Mouse (Mus musculus) embryonic facial prominence, embryonic 10.5 days (tissue): ENCODE data around the gene Mapre3. TPM values are rescaled to one million over a fixed set of nuclear protein-coding genes. Genes with fewer than 3 reads are reported as not detected.

Source experiments
- DNase-seq: peaks from one replicate; pipeline ENCODE4 v3.0.0-alpha.2; 2017; ENCODE audit warnings: low spot score
- H3K27ac ChIP-seq: fragments of 300-500 bp; sonication (generic); replicated peaks from 2 replicates; pipeline ENCODE4 v1.5.1; 2016; ENCODE audit warnings: mild to moderate bottlenecking
- H3K27me3 ChIP-seq: fragments of 300-500 bp; sonication (generic); replicated peaks from 2 replicates; pipeline ENCODE4 v1.6.1; 2016; ENCODE audit warnings: low read depth, mild to moderate bottlenecking; ENCODE audit not compliant: poor library complexity, severe bottlenecking
- H3K36me3 ChIP-seq: fragments of 300-500 bp; sonication (generic); replicated peaks from 2 replicates; pipeline ENCODE4 v1.6.1; 2016; ENCODE audit warnings: mild to moderate bottlenecking, moderate library complexity
- H3K4me1 ChIP-seq: fragments of 300-500 bp; sonication (generic); 2 replicates; pipeline ENCODE4 v1.6.1; 2016
- H3K4me3 ChIP-seq: fragments of 300-500 bp; sonication (generic); 2 replicates; pipeline ENCODE4 v1.5.1; 2016; ENCODE audit warnings: mild to moderate bottlenecking, moderate library complexity
- H3K9me3 ChIP-seq: fragments of 300-500 bp; sonication (generic); 2 replicates; pipeline ENCODE4 v1.6.1; 2016; ENCODE audit warnings: mild to moderate bottlenecking
- WGBS: fragments of 180-500 bp; shearing (Covaris S2); methylation state at CpG from one replicate; pipeline ENCODE4 v1.1.7; 2016; 5-methylcytosine and 5-hydroxymethylcytosine counted together
- polyA plus RNA-seq: library from polyadenylated mRNA; unstranded; fragments of >200 nt; fragmentation: Nextera tagmentation; extraction: Ambion mirVana; gene quantifications from 2 replicates; pipeline ENCODE4 v1.2.1, GENCODE M21; 2016

The Mapre3 gene
- polyA plus RNA-seq, 1 experiment from 2014 or later: 15.2 TPM

GRCm38 (mm10) chr5:30914849-30915248, 100.4 kb downstream of the Mapre3 start:
- 0 out of 2 replicates have a peak, but pooled peaks cover 3% of the 10 kb centered on the region for H3K27me3 ChIP-seq
- 54% methylated on average over 6 of the region's 6 CpGs for WGBS
- H3K27ac ChIP-seq: peak overlapping the region; percentile 89
- H3K4me1 ChIP-seq: peaks cover 86% of the 10 kb centered on the region
- no peak for DNase-seq
- peaks cover 33% of the 10 kb centered on the region for H3K36me3 ChIP-seq
- no peaks in the 10 kb centered on the region for H3K9me3 ChIP-seq
- H3K4me3 ChIP-seq: peak overlapping the region; percentile 61

- H3K9me3 ChIP-seq: no peaks in the 10 kb centered on the region
- no peak for DNase-seq
- 0 out of 2 replicates have a peak, but pooled peaks cover 3% of the 10 kb centered on the region for H3K27me3 ChIP-seq
- H3K27ac ChIP-seq: peak overlapping the region; percentile 89
- WGBS: 55% methylated on average over 9 of the region's 9 CpGs
- peaks cover 39% of the 10 kb centered on the region for H3K36me3 ChIP-seq
- H3K4me1 ChIP-seq: peaks cover 88% of the 10 kb centered on the region
- peak overlapping the region; percentile 61 for H3K4me3 ChIP-seq
Observed at GRCm38 (mm10) chr5:30915456-30915855, 101.0 kb downstream of the Mapre3 start.

Other genes with a start within 250 kb of the Mapre3 start
- gene Kcnk3, start 226.5 kb upstream of the Mapre3 start, polyA plus RNA-seq: 0.26 and 0.35 TPM in 2 replicates
- 24.3 and 24.4 TPM in 2 replicates for gene Slc35f6, start 166.7 kb upstream of the Mapre3 start, polyA plus RNA-seq
- 458 and 467 TPM in 2 replicates for gene Cenpa, start 147.9 kb upstream of the Mapre3 start, polyA plus RNA-seq
- 32.8 and 39.6 TPM in 2 replicates for gene Dpysl5, start 103.1 kb upstream of the Mapre3 start, polyA plus RNA-seq
- gene Tmem214, start 53.4 kb downstream of the Mapre3 start, polyA plus RNA-seq: 68.7 and 71.1 TPM in 2 replicates
- gene Agbl5, start 74.1 kb downstream of the Mapre3 start, polyA plus RNA-seq: 21.8 and 26.9 TPM in 2 replicates
- gene Ost4, start 93.1 kb downstream of the Mapre3 start, polyA plus RNA-seq: 399 and 407 TPM in 2 replicates
- gene Emilin1, start 98.8 kb downstream of the Mapre3 start, polyA plus RNA-seq: 158 and 162 TPM in 2 replicates
- gene Khk, start 106.8 kb downstream of the Mapre3 start, polyA plus RNA-seq: 8.1 and 9.9 TPM in 2 replicates
- gene Cgref1, start 130.9 kb downstream of the Mapre3 start, polyA plus RNA-seq: 2.2 and 3.2 TPM in 2 replicates
- gene Preb, start 145.7 kb downstream of the Mapre3 start, polyA plus RNA-seq: 142 and 150 TPM in 2 replicates
- gene Tcf23, start 154.0 kb downstream of the Mapre3 start, polyA plus RNA-seq: not detected in 2 replicates
- 60.2 and 64.8 TPM in 2 replicates for gene Atraid, start 233.7 kb downstream of the Mapre3 start, polyA plus RNA-seq
- 9.9 and 12.2 TPM in 2 replicates for gene Slc5a6, start 234.3 kb downstream of the Mapre3 start, polyA plus RNA-seq
- gene Cad, start 240.1 kb downstream of the Mapre3 start, polyA plus RNA-seq: 64.6 and 71.3 TPM in 2 replicates